Mouse (Mus musculus): ENCODE measurements around the gene Gabarap. TPM values are rescaled to one million over a fixed set of nuclear protein-coding genes. Genes with fewer than 3 reads are reported as not detected.

Gabarap gene
- total RNA-seq, 2 experiments from 2014 or later: 216 to 229 TPM

GRCm38 (mm10) chr11:69979827-69980195, 11.1 kb upstream of the Gabarap start:
- no peak for DNase-seq (ENCODE audit: low spot score in 2 of 2)

DNA sequence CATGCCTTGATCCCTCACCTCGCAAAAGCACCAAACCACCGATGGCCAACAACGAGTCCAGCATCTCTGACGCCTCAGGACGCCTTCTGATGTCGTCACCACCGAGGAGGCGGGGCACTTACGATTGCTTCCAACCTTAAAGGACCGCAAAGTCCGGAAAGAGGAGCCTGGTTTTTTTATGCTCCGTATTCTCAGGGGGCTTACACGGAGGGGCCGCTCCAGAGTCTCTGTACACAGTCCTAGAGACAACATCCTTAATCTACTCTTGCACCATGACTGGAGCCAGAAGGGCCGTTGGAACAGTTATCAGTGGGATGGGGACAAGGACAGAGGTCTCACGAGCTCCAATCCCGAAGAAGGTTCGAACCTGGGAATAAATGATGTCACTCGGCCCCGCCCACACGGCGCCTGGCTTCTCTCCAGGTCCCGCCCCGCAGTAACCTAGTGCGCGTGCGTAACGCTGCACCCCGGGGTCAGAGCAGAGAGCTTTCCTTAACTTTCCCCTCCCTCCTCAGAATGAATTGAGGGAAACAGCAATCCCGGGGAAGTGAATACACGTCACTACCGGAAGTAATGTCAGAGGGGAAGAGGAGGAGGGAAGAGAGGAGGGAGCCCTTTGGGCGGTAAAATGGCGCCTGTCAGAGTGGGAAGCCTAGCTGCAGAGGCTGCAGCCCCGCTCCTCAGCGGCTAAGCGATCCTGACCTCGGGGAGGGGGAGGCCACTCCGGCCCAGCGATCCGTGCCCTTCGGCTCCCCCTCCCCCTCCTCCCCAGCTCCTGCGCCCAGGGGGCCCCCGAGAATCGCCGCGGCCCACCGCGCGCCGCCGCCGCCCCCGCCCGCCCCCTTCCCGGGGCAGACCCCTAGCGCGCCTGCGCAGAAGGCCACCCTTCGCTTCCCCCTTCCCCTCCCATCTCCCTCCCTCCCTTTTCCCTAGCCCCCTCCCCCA, 10.5 kb upstream of the Gabarap start:
- TF ChIP-seq CTCF (conservative IDR thresholded peaks at IDR 0.05): no peak
- Histone ChIP-seq H3K4me3 (peak overlapping the region; percentile 98), H3K27ac (peak overlapping the region; percentile 100)
- DNase-seq (ENCODE audit: low spot score in 2 of 2): peak; percentile 98 to 99

More at GRCm38 (mm10) chr11:69979827-69980195, 11.1 kb upstream of the Gabarap start:
- no peak for TF ChIP-seq CTCF (conservative IDR thresholded peaks at IDR 0.05)
- Histone ChIP-seq H3K4me3 (peak overlapping the region; percentile 98), H3K27ac (peak overlapping the region; percentile 100)

DNA sequence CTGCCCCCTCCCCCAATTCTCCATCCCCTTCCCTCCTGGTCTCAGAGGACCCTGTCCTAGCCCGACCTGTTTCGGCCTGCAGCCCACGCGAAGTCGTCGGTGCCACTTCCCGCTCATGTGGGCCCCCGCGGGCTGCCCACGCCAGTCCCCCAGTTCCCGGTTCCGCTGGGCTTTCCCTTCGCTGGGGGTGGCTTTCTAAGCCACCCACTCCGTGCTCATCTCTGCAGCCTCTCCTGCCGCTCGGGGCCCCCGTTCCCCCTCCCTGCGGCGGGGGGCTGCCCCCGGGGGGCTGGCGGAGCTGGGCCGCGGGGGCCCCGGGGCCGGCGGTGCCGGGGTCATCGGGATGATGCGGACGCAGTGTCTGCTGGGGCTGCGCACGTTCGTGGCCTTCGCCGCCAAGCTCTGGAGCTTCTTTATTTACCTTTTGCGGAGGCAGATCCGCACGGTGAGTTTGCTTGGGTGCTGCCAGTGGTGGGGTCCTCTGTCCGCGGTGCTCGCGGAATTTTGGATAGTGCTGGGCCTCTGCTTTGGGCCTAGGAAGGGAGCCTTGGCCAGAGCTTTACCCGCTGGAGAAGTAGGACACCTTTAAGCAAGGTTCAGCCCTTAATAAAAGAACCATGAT, 9.7 kb upstream of the Gabarap start, which contains the start of gene Ctdnep1:
Gene Ctdnep1, plus strand, starts transcription at position 16 of the 622 bp plus-strand sequence.
- Histone ChIP-seq H3K4me3 (peak within 1 kb of the TSS; percentile 98), H3K27ac (peak within 1 kb of the TSS; percentile 100)
- TF ChIP-seq CTCF (conservative IDR thresholded peaks at IDR 0.05): no peak
- DNase-seq (ENCODE audit: low spot score in 2 of 2): no peak

- DNase-seq (ENCODE audit: low spot score in 2 of 2): no peak
- H3K4me3 ChIP-seq: peak within 1 kb of the TSS; percentile 98
- no peak for TF ChIP-seq CTCF (conservative IDR thresholded peaks at IDR 0.05)
- peak within 1 kb of the TSS; percentile 100 for H3K27ac ChIP-seq
These were observed 8.7 kb upstream of the Gabarap start, which contains the start of gene Elp5 for GRCm38 (mm10) chr11:69982225-69982624. TSS of gene Elp5 (minus strand) at chr11:69982517.

- DNase-seq (ENCODE audit: low spot score in 2 of 2): no peak
- Histone ChIP-seq H3K27ac (peak overlapping the region; percentile 100; the same call in 1 of the 2 replicates), H3K4me3 (peak overlapping the region; percentile 98; the same call in 1 of the 2 replicates)
- TF ChIP-seq CTCF (conservative IDR thresholded peaks at IDR 0.05): no peak
These were observed 8.1 kb upstream of the Gabarap start for GRCm38 (mm10) chr11:69982877-69983276.

DNA sequence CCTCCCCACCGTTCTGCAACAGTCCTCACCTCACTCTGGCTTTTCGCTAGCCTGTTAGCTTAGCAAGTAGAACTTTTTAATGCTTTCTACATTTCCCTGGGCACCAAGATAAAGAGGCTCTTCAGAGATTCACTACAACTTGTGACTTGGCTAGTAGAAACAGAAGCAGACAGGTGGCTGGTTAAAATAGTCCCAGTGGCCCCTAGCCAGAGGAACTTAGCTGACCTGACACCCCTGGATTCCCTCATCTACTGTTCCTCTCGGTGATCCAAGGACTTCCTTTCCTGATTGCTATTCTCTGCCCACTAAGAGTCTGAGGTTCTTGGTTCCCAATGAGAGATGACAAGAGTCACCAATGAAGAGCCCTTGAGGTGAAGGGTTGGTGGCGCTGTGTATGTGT, 7.6 kb upstream of the Gabarap start:
- 0 out of 2 replicates have a peak overlapping the region, but pooled peaks have one; percentile 100 for H3K27ac ChIP-seq
- no peak for TF ChIP-seq CTCF (conservative IDR thresholded peaks at IDR 0.05)
- H3K4me3 ChIP-seq: no peak overlapping the region
- no peak for DNase-seq (ENCODE audit: low spot score in 2 of 2)

DNA sequence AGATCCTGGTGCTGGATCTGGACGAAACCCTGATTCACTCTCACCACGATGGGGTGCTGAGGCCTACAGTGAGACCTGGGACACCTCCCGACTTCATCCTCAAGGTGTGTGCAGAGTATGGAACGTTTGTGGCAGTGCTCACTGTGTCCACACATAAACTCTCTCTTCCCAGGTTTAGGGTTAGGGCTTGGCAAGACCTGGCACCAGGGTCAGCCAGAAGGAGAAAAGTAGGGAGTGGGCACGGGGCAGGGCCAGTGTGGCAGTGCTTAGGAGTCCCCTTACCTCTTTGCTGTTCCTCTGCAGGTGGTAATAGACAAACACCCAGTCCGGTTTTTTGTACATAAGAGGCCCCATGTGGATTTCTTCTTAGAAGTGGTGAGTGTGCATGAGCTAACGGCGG, 6.5 kb upstream of the Gabarap start:
- no peak for DNase-seq (ENCODE audit: low spot score in 2 of 2)
- no peak overlapping the region for H3K27ac ChIP-seq
- no peak overlapping the region for H3K4me3 ChIP-seq
- no peak for TF ChIP-seq CTCF (conservative IDR thresholded peaks at IDR 0.05)

DNA sequence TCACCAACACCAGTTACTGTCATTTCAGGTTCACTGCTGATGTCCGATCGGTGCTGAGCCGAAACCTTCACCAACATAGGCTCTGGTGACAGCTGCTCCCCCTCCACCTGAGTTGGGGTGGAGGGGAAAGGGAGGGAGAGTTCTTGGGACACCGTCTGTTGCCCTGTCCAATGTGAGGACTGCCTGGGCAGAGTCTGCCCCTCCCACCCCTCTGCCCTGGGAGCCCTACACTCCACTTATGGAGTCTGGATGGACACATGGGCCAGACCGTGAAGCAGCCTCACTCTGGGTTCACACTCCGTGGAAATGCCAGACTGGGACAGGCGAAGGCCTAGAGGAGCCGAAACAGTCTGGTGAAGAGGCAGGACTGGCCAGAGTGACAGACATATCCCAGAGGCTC, 994 bp upstream of the Gabarap start:
- no peak overlapping the region for H3K4me3 ChIP-seq
- no peak for DNase-seq (ENCODE audit: low spot score in 2 of 2)
- peak overlapping the region; percentile 98; the same call in 1 of the 2 replicates for H3K27ac ChIP-seq
- TF ChIP-seq CTCF (conservative IDR thresholded peaks at IDR 0.05): no peak

GRCm38 (mm10) chr11:69991711-69992110, 768 bp downstream of the Gabarap start:
- DNase-seq (ENCODE audit: low spot score in 2 of 2): no peak
- H3K4me3 ChIP-seq: peak overlapping the region; percentile 84
- no peak for TF ChIP-seq CTCF (conservative IDR thresholded peaks at IDR 0.05)
- H3K27ac ChIP-seq: peak overlapping the region; percentile 98

DNA sequence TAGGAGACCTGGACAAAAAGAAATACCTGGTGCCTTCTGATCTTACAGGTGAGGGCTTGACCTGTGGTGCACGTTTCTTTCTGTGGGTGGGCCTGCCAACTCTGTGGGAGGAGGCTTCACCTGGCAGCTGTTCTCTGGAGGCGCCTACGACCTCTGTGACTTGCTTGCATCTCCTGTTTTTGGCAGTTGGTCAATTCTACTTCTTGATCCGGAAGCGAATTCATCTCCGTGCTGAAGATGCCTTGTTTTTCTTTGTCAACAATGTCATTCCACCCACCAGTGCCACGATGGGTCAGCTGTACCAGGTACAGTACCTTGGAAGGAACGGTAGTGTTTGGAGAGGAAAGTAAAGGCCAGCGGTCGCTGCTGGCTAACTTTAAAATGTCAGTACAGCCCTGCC, 1.5 kb downstream of the Gabarap start:
- no peak for TF ChIP-seq CTCF (conservative IDR thresholded peaks at IDR 0.05)
- Histone ChIP-seq H3K27ac (peak overlapping the region; percentile 98), H3K4me3 (peak overlapping the region; percentile 84)
- no peak for DNase-seq (ENCODE audit: low spot score in 2 of 2)

GRCm38 (mm10) chr11:69992932-69993331, 2.0 kb downstream of the Gabarap start:
- no peak for TF ChIP-seq CTCF (conservative IDR thresholded peaks at IDR 0.05)
- H3K27ac ChIP-seq: peak overlapping the region; percentile 98
- no peak for DNase-seq (ENCODE audit: low spot score in 2 of 2)
- peak overlapping the region; percentile 84 for H3K4me3 ChIP-seq

DNA sequence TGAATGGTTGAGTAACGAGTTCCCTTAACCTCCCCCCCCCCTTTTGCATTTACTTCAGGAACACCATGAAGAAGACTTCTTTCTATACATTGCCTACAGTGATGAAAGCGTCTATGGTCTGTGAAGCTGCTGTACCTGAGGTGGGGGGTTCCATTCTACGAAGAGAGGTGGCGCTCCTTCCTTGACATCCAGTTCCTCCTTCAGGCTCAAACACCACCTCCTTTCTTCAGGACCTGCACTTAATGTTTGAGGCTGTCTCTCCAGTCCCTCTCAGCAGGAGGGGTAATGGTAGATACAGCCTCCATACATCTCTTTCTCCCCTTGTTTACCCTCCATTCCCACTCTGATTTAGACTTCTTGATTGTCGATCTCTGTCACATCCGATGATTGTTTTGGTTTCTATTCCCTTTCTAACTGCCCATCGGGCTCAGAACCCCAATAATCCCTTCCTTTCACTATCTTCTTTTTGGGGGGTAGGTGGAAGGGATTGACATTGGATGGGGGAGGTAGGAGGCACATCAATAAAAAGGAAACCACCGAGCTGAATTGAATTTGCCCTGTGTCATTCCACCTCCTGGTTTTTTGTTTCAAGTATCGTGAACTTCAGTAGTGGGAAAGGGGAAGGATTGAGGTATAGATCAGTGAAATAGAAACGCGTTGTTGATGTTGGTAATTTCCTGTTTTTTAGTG, 3.6 kb downstream of the Gabarap start:
- Histone ChIP-seq H3K4me3 (no peak overlapping the region), H3K27ac (no peak overlapping the region; the same call in 1 of the 2 replicates)
- DNase-seq (ENCODE audit: low spot score in 2 of 2): no peak
- 0 out of 2 replicates have a peak, but pooled peaks have one; percentile 17 for TF ChIP-seq CTCF (conservative IDR thresholded peaks at IDR 0.05)
